Comparison of ENCODE assay signal across 10 mouse cellular contexts in genomic region chr1:42697321-42697755, GRCm38 (mm10). TPM values are rescaled to one million over a fixed set of nuclear protein-coding genes. Genes with fewer than 3 reads are reported as not detected.
A peak's percentile ranks its signal among the peaks of the same experiment; 100 is the strongest.
DNase-seq lines count a peak whose midpoint lies in the region; ATAC-seq and TF ChIP-seq lines count a peak whose summit lies in the region.
"Had no signal": no experiment of that assay in that cellular context is flagged by ENCODE, and none has a peak within 500 bp of the region (broad histone marks: within the 10 kb centered on the region; RNA-seq: fewer than 3 reads in every experiment).

No protein-coding gene starts in this region.

- peaks cover 20% of the 10 kb centered on the region for H3K4me1 ChIP-seq in heart, postnatal 0 days (ENCODE audit: control insufficient read depth, insufficient read depth)
- H3K4me1 ChIP-seq in heart, adult 2 months (ENCODE audit: control insufficient read depth, insufficient read depth, low read length), result peaks cover 1% of the 10 kb centered on the region
- H3K4me1 ChIP-seq in embryonic facial prominence, embryonic 11.5 days (ENCODE audit: control insufficient read depth, insufficient read depth, low read length), result peaks cover 2% of the 10 kb centered on the region
- H3K4me1 ChIP-seq in hindbrain, embryonic 15.5 days (replicated peaks), result peaks cover 15% of the 10 kb centered on the region
- peaks cover 12% of the 10 kb centered on the region for H3K4me1 ChIP-seq in midbrain, embryonic 15.5 days

- H3K4me2 ChIP-seq in heart, postnatal 0 days (ENCODE audit: low read depth, low read length), result peak overlapping the region; percentile 83
- H3K4me2 ChIP-seq in embryonic facial prominence, embryonic 11.5 days (ENCODE audit: low read depth, low read length), result peak overlapping the region; percentile 83
- H3K4me2 ChIP-seq in hindbrain, embryonic 15.5 days, result peak overlapping the region; percentile 97
- peak overlapping the region; percentile 94 for H3K4me2 ChIP-seq in midbrain, embryonic 15.5 days

- 2% methylated on average over 42 of the region's 58 CpGs for WGBS in heart, postnatal 0 days
- 2% methylated on average over 53 of the region's 58 CpGs for WGBS in heart, adult 2 months
- WGBS in embryonic facial prominence, embryonic 11.5 days, result 0% methylated on average over 18 of the region's 58 CpGs
- WGBS in hindbrain, embryonic 15.5 days, result under 1% methylated on average over 40 of the region's 58 CpGs
- WGBS in midbrain, embryonic 15.5 days, result under 1% methylated on average over 27 of the region's 58 CpGs

- no peak for TF ChIP-seq POLR2A in heart, adult 2 months (IDR thresholded peaks at IDR 0.05; ENCODE audit: insufficient read depth, low read depth, low read length)

- intact Hi-C loops in heart, adult 2 months (cut with DNase I), result loop anchor here (10.0 kb wide), 1 partner anchor 1433 kb away; no protein-coding TSS in a partner anchor

- H3K27me3 ChIP-seq in heart, postnatal 0 days (ENCODE audit: control insufficient read depth, insufficient read depth, low read length), result peaks cover 94% of the 10 kb centered on the region
- peaks cover 38% of the 10 kb centered on the region for H3K27me3 ChIP-seq in heart, adult 2 months (ENCODE audit: control insufficient read depth, insufficient read depth, low read length)
- H3K27me3 ChIP-seq in embryonic facial prominence, embryonic 11.5 days (ENCODE audit: control insufficient read depth, insufficient read depth, low read length), result peaks cover 31% of the 10 kb centered on the region
- no peaks in the 10 kb centered on the region for H3K27me3 ChIP-seq in hindbrain, embryonic 15.5 days
- H3K27me3 ChIP-seq in midbrain, embryonic 15.5 days (replicated peaks), result no peaks in the 10 kb centered on the region

- H3K9ac ChIP-seq in heart, postnatal 0 days (replicated peaks; ENCODE audit: low read depth, low read length), result no peak overlapping the region
- H3K9ac ChIP-seq in heart, adult 2 months (ENCODE audit: low read depth, low read length), result no peak overlapping the region
- H3K9ac ChIP-seq in embryonic facial prominence, embryonic 11.5 days (replicated peaks; ENCODE audit: low read length), result peak overlapping the region; percentile 70
- peak overlapping the region; percentile 68 for H3K9ac ChIP-seq in hindbrain, embryonic 15.5 days
- H3K9ac ChIP-seq in midbrain, embryonic 15.5 days, result peak overlapping the region; percentile 93

- H3K27ac ChIP-seq in heart, postnatal 0 days (ENCODE audit: low read depth), result no peak overlapping the region
- H3K27ac ChIP-seq in heart, adult 2 months, result no peak overlapping the region
- peak overlapping the region; percentile 87 for H3K27ac ChIP-seq in embryonic facial prominence, embryonic 11.5 days (replicated peaks; ENCODE audit: low read depth, low read length)
- peak overlapping the region; percentile 95 for H3K27ac ChIP-seq in hindbrain, embryonic 15.5 days (replicated peaks)
- H3K27ac ChIP-seq in midbrain, embryonic 15.5 days, result peak overlapping the region; percentile 99

- no peaks in the 10 kb centered on the region for H3K9me3 ChIP-seq in heart, postnatal 0 days (replicated peaks; ENCODE audit: control insufficient read depth, low read length)
- H3K9me3 ChIP-seq in embryonic facial prominence, embryonic 11.5 days (replicated peaks; ENCODE audit: control insufficient read depth, low read length), result no peaks in the 10 kb centered on the region
- H3K9me3 ChIP-seq in hindbrain, embryonic 15.5 days, result no peaks in the 10 kb centered on the region
- no peaks in the 10 kb centered on the region for H3K9me3 ChIP-seq in midbrain, embryonic 15.5 days

- TF ChIP-seq EP300 in heart, postnatal 0 days (IDR thresholded peaks at IDR 0.05; ENCODE audit: low read depth), result no peak
- no peak for TF ChIP-seq EP300 in heart, adult 2 months (IDR thresholded peaks at IDR 0.05; ENCODE audit: insufficient read depth, low read depth, low read length)

- no peaks in the 10 kb centered on the region for H3K36me3 ChIP-seq in heart, postnatal 0 days (replicated peaks; ENCODE audit: control insufficient read depth, insufficient read depth, low read length)
- H3K36me3 ChIP-seq in heart, adult 2 months (ENCODE audit: control insufficient read depth, insufficient read depth, low read length), result no peaks in the 10 kb centered on the region
- no peaks in the 10 kb centered on the region for H3K36me3 ChIP-seq in embryonic facial prominence, embryonic 11.5 days (replicated peaks; ENCODE audit: control insufficient read depth, insufficient read depth, low read depth, low read length)
- H3K36me3 ChIP-seq in hindbrain, embryonic 15.5 days, result no peaks in the 10 kb centered on the region
- no peaks in the 10 kb centered on the region for H3K36me3 ChIP-seq in midbrain, embryonic 15.5 days (replicated peaks)

- no peak for DNase-seq in heart, postnatal 0 days (ENCODE audit: low spot score)
- DNase-seq in heart, adult 2 months, result no peak
- no peak for DNase-seq in embryonic facial prominence, embryonic 11.5 days (ENCODE audit: low spot score)
- no peak for DNase-seq in adipocyte (ENCODE audit: low spot score)
- no peak for DNase-seq in right cerebral cortex, postnatal 36 days (ENCODE audit: low spot score in 2 of 2)
- no peak for DNase-seq in adrenal gland, adult 18-20 months (ENCODE audit: low spot score in 2 of 2)
- DNase-seq: thymus, postnatal 14 days had no signal

- no peak for ATAC-seq in heart, postnatal 0 days (ENCODE audit: insufficient read depth, low read depth)
- ATAC-seq in embryonic facial prominence, embryonic 11.5 days (replicated peaks; ENCODE audit: insufficient number of reproducible peaks, low FRiP score, low TSS enrichment, low read depth), result no peak
- ATAC-seq in hindbrain, embryonic 15.5 days (ENCODE audit: low FRiP score, low read depth), result no peak
- no peak for ATAC-seq in midbrain, embryonic 15.5 days (replicated peaks)

- H3K79me2 ChIP-seq in heart, adult 2 months (replicated peaks; ENCODE audit: control insufficient read depth, insufficient read depth, low read length), result no peaks in the 10 kb centered on the region

- TF ChIP-seq CTCF in heart, postnatal 0 days (IDR thresholded peaks at IDR 0.05; ENCODE audit: low read depth), result no peak
- no peak for TF ChIP-seq CTCF in heart, adult 2 months (IDR thresholded peaks at IDR 0.05)

- H3K4me3 ChIP-seq in heart, postnatal 0 days (ENCODE audit: low read depth, low read length), result peak overlapping the region; percentile 53
- no peak overlapping the region for H3K4me3 ChIP-seq in heart, adult 2 months
- H3K4me3 ChIP-seq in embryonic facial prominence, embryonic 11.5 days (ENCODE audit: low read depth, low read length), result peak overlapping the region; percentile 69
- peak overlapping the region; percentile 54 for H3K4me3 ChIP-seq in hindbrain, embryonic 15.5 days
- peak overlapping the region; percentile 88 for H3K4me3 ChIP-seq in midbrain, embryonic 15.5 days

RNA-seq across cellular contexts. Expression of gene Pou3f3, which starts 1.8 kb away (rescaled TPM):
- total RNA-seq in heart, postnatal 0 days (2014; rRNA removed; ENCODE audit: low replicate concordance), result not detected in 2 replicates
- not detected in 2 replicates for polyA plus RNA-seq in heart, postnatal 0 days (2015; fragmentation: Nextera tagmentation; extraction: Ambion mirVana)
- total RNA-seq in heart, adult 2 months (2021), result not detected
- not detected in 2 replicates for polyA plus RNA-seq in heart, adult 2 months (2012; rRNA removed)
- 7.2 and 9.9 TPM in 2 replicates for polyA plus RNA-seq in embryonic facial prominence, embryonic 11.5 days (2014; fragmentation: Nextera tagmentation; extraction: Ambion mirVana)
- 11.0 and 16.4 TPM in 2 replicates for polyA plus RNA-seq in hindbrain, embryonic 15.5 days (2015; fragmentation: Nextera tagmentation; extraction: Ambion mirVana)
- polyA plus RNA-seq in midbrain, embryonic 15.5 days (2015; fragmentation: Nextera tagmentation; extraction: Ambion mirVana), result 19.0 and 21.3 TPM in 2 replicates
- total RNA-seq in adrenal gland, adult 18-20 months (2021), result not detected
- total RNA-seq: MEL had no signal

Comparison
In these comparisons a context has a peak if more than half of its experiments do, and no peak if none do; other contexts are left out.
1. H3K27ac ChIP-seq: peak in embryonic facial prominence, embryonic 11.5 days (single experiment), hindbrain, embryonic 15.5 days (single experiment) and midbrain, embryonic 15.5 days (single experiment); none in heart, postnatal 0 days (single experiment) and heart, adult 2 months (single experiment).
2. H3K9ac ChIP-seq: peak in embryonic facial prominence, embryonic 11.5 days (single experiment), hindbrain, embryonic 15.5 days (single experiment) and midbrain, embryonic 15.5 days (single experiment); none in heart, postnatal 0 days (single experiment) and heart, adult 2 months (single experiment).
3. Peak in every context shown above with its lines, with median percentiles within 50 percentile points of each other: H3K4me2 ChIP-seq.